Mouse (Mus musculus) testis, adult 2 months (tissue): ENCODE results near the gene Slc24a2.

ENCODE experiments used
- CTCF ChIP-seq: fragments of 200-500 bp; IDR thresholded peaks from 2 replicates; pipeline ENCODE4 v1.5.1; 2012; ENCODE audit warnings: low read depth, mild to moderate bottlenecking, inconsistent platforms, low read length, moderate library complexity; ENCODE audit not compliant: control insufficient read depth, insufficient read depth, insufficient replicate concordance
- POLR2A ChIP-seq: fragments of 200-500 bp; IDR thresholded peaks from 2 replicates; pipeline ENCODE4 v1.6.1; 2012; ENCODE audit warnings: low read depth, mild to moderate bottlenecking, inconsistent platforms, low read length, moderate library complexity; ENCODE audit not compliant: control insufficient read depth

DNA sequence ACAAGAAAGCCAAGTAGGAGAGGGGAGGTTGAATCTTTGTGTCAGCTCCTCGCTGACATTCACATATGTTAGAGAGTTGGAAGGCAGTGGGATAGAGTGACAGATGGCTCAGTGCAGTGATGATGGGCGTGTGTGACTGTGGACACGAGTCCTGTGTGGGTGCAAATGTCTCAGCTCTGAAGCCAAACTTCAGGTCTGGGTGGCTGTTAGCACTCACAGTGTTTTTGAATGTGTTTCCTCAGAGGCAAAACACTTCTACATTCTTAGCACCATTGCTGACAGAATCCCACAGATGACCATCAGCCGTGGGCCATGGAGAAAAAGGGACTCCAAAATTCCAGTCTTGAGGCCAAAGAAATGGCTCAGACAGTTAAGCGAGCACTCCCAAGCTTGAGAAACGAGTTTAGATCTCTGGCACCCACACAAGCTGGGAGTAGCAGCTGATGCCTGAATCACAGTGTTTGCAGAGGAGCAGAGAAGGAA, 167.5 kb downstream of the Slc24a2 start:
- no peak for TF ChIP-seq POLR2A
- TF ChIP-seq CTCF, result no peak
